Mouse (Mus musculus): Measurements from ENCODE around the gene Nlrc5. TPM values are rescaled to one million over a fixed set of nuclear protein-coding genes. Genes with fewer than 3 reads are reported as not detected.
"Not testable (repeated sequence)": the region's sequence is repeated elsewhere in the genome, so short reads cannot be mapped to it uniquely, and the experiment has no call there.

Nlrc5 gene
- total RNA-seq, 2 experiments from 2014 or later, result 2.8 TPM

GRCm38 (mm10) chr8:94422270-94422669 is 11.9 kb upstream of the Nlrc5 start:
- DNase-seq, result no peak

GRCm38 (mm10) chr8:94427953-94428352 is 6.2 kb upstream of the Nlrc5 start:
- no peak for DNase-seq

GRCm38 (mm10) chr8:94428420-94428819 is 5.7 kb upstream of the Nlrc5 start:
- no peak for DNase-seq

- no peak for DNase-seq
Observed at GRCm38 (mm10) chr8:94429376-94429775, 4.8 kb upstream of the Nlrc5 start.

- DNase-seq, result no peak
Observed at GRCm38 (mm10) chr8:94432212-94432611, 1.9 kb upstream of the Nlrc5 start.

GRCm38 (mm10) chr8:94434958-94435357 is 802 bp downstream of the Nlrc5 start:
- DNase-seq, result no peak

GRCm38 (mm10) chr8:94435397-94436111 is 1.4 kb downstream of the Nlrc5 start:
- no peak for DNase-seq

GRCm38 (mm10) chr8:94436112-94436572 is 2.0 kb downstream of the Nlrc5 start:
- DNase-seq, result no peak

GRCm38 (mm10) chr8:94436900-94437299 is 2.7 kb downstream of the Nlrc5 start:
- no peak for DNase-seq

GRCm38 (mm10) chr8:94438659-94439058 is 4.5 kb downstream of the Nlrc5 start:
- no peak for DNase-seq

GRCm38 (mm10) chr8:94439691-94440090 is 5.5 kb downstream of the Nlrc5 start:
- DNase-seq, result no peak

GRCm38 (mm10) chr8:94440389-94440788 is 6.2 kb downstream of the Nlrc5 start:
- DNase-seq, result no peak

GRCm38 (mm10) chr8:94441686-94442085 is 7.5 kb downstream of the Nlrc5 start:
- no peak for DNase-seq

GRCm38 (mm10) chr8:94443153-94443552 is 9.0 kb downstream of the Nlrc5 start:
- no peak for DNase-seq

- no peak for DNase-seq
Observed at GRCm38 (mm10) chr8:94444480-94444879, 10.3 kb downstream of the Nlrc5 start.

GRCm38 (mm10) chr8:94447142-94447541 is 13.0 kb downstream of the Nlrc5 start:
- no peak for DNase-seq

GRCm38 (mm10) chr8:94447583-94448324 is 13.6 kb downstream of the Nlrc5 start:
- DNase-seq, result no peak

GRCm38 (mm10) chr8:94452991-94453390 is 18.8 kb downstream of the Nlrc5 start:
- DNase-seq, result not testable (repeated sequence)

- no peak for DNase-seq
Observed at GRCm38 (mm10) chr8:94453868-94454488, 19.8 kb downstream of the Nlrc5 start.

- no peak for DNase-seq
Observed at GRCm38 (mm10) chr8:94454905-94455304, 20.7 kb downstream of the Nlrc5 start.

- DNase-seq, result no peak
Observed at GRCm38 (mm10) chr8:94456071-94456470, 21.9 kb downstream of the Nlrc5 start.

GRCm38 (mm10) chr8:94458567-94458966 is 24.4 kb downstream of the Nlrc5 start:
- DNase-seq, result no peak

- peak; percentile 18 for DNase-seq
Observed at GRCm38 (mm10) chr8:94469656-94470055, 35.5 kb downstream of the Nlrc5 start.

Data from adrenal gland, postnatal 10 days (tissue).